Mouse (Mus musculus) kidney, adult 2 months (tissue): ENCODE results near the gene Rnf144b.

ENCODE experiments used
- CTCF ChIP-seq: fragments of 200-500 bp; conservative IDR thresholded peaks from 2 replicates; pipeline ENCODE4 v1.5.1; 2011; ENCODE audit warnings: low read depth, mild to moderate bottlenecking, control low read depth, low read length, moderate library complexity, mixed read lengths; ENCODE audit not compliant: insufficient read depth, insufficient read length
- POLR2A ChIP-seq: fragments of 200-500 bp; IDR thresholded peaks from one replicate; pipeline ENCODE4 v1.6.1; 2011; ENCODE audit warnings: low read depth, low read length, control low read depth

- TF ChIP-seq CTCF, result no peak
- no peak for TF ChIP-seq POLR2A
These were observed 128.2 kb downstream of the Rnf144b start for GRCm38 (mm10) chr13:47250615-47251014.
